Mouse (Mus musculus) layer of hippocampus, adult 6 months (tissue): ENCODE measurements around the gene Gm11213. TPM values are rescaled to one million over a fixed set of nuclear protein-coding genes. Genes with fewer than 3 reads are reported as not detected.

Source experiments
- long read RNA-seq, 2 experiments: library from polyadenylated mRNA; unstranded; transcript quantifications; one replicate each; pipeline ENCODE4 v2.0.0; 2019 to 2020
- polyA plus RNA-seq: library from polyadenylated mRNA; unstranded; fragments of <200 nt; fragmentation: Nextera tagmentation; gene quantifications from 2 replicates; pipeline ENCODE4 v1.2.3, GENCODE M21; 2021

The Gm11213 gene
- polyA plus RNA-seq = not detected in 2 replicates
- long read RNA-seq, experiment 1 = 0 reads
- long read RNA-seq, experiment 2 = 0 reads

DNA sequence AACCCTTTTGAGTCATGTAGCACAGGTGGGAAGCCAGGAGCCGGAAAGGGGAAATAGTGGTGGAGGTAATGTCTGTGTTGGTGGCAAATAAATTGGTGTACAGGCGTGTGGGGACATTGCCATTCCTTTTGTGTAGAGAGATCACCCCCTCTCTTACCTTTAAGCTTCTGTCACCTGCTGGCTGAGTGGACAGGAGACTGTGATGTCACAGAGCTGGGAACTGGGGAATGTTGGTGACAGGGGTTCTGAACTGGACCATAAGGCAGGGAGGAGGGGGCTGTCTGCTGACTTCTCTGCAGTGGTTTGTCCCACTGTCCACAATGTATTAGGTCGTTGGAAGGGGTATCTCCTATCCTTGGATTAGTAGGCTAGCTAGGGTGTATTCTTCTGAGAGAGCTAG is at the start of gene Gm11213:
Gm11213 (minus strand) TSS at position 317 of the 400 bp plus-strand sequence.

DNA sequence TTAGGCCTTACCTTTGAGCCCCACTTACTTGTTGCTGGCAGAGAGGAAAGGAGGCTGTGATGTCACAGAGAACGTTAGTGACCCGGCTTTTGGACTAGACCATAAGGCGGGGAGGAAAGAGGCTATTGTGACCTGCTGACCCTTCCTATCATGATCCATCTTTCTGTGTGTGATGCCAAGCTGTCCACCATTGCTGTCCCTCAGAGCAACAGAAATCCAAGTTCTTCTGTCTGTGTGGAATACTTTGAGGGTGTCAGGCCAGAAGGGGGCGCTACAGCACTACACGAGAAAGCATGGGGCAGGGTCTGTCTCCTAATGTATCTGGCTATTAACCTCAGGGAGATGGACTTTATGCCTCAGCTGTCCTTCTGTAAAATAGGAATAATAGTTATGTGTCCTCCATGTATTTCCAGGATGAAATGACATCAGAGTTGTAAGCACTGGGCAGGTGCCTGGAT is 17.3 kb upstream of the Gm11213 start, which contains the start of gene Tex48:
Tex48 (minus strand) TSS at position 51 of the 458 bp plus-strand sequence.

DNA sequence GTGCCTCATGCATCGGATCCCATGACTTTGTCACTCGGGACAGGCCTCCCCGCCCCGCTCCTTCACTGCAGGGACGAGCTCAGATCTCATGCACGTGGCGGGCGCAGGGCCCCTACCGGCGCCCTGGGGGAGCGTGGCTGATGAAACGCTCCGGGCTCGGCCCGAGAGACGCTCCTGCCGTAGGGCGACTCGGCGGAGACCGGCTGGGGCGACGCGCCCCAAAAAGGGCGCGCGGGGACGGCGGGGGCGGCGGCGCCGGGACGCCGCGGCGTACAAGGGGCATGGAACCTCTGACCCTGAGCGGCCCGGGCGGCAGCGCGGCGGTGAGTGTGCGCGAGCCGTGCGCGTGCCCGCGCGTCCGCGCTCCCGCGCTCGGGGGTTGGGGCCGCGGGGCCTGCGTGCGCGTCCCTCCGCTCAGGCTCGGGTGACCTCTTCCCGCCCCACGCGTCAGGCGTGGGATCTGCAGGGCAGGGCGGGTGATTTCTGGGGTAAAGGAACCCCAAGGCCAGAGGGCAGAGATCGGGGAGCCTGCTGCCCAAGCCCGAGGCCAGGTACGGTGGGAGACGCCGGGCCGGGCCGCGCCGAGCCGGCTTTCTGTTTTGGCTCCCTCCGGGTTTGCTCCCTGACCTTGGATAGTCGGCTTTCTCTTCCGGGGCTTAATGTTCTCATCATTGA is 46.5 kb downstream of the Gm11213 start, which contains the start of gene Tmem268:
Tmem268 (plus strand) TSS at position 375 of the 675 bp plus-strand sequence.

Other genes starting within 250 kb of the Gm11213 start
- gene Orm3, start 249.1 kb downstream of the Gm11213 start, polyA plus RNA-seq = not detected in 2 replicates
- not detected in 2 replicates for gene Orm2, start 242.8 kb downstream of the Gm11213 start, polyA plus RNA-seq
- 0.82 and 0.98 TPM in 2 replicates for gene Akna, start 201.9 kb downstream of the Gm11213 start, polyA plus RNA-seq
- 2.7 and 3.2 TPM in 2 replicates for gene Whrn, start 109.3 kb downstream of the Gm11213 start, polyA plus RNA-seq
- 289 and 306 TPM in 2 replicates for gene Atp6v1g1, start 60.5 kb downstream of the Gm11213 start, polyA plus RNA-seq
- 3.9 and 6.1 TPM in 2 replicates for gene Tmem268, start 46.5 kb downstream of the Gm11213 start, polyA plus RNA-seq
- not detected in 2 replicates for gene Tex48, start 17.2 kb upstream of the Gm11213 start, polyA plus RNA-seq
- not detected in 2 replicates for gene Gm11214, start 58.1 kb upstream of the Gm11213 start, polyA plus RNA-seq
- not detected in 2 replicates for gene Tnfsf15, start 139.9 kb upstream of the Gm11213 start, polyA plus RNA-seq